Mouse (Mus musculus): Measurements from ENCODE around the gene Slc46a3. TPM values are rescaled to one million over a fixed set of nuclear protein-coding genes. Genes with fewer than 3 reads are reported as not detected.

Slc46a3 gene
- total RNA-seq, 4 experiments from 2014 or later, result 7.3 to 12.0 (median 9.9) TPM

DNA sequence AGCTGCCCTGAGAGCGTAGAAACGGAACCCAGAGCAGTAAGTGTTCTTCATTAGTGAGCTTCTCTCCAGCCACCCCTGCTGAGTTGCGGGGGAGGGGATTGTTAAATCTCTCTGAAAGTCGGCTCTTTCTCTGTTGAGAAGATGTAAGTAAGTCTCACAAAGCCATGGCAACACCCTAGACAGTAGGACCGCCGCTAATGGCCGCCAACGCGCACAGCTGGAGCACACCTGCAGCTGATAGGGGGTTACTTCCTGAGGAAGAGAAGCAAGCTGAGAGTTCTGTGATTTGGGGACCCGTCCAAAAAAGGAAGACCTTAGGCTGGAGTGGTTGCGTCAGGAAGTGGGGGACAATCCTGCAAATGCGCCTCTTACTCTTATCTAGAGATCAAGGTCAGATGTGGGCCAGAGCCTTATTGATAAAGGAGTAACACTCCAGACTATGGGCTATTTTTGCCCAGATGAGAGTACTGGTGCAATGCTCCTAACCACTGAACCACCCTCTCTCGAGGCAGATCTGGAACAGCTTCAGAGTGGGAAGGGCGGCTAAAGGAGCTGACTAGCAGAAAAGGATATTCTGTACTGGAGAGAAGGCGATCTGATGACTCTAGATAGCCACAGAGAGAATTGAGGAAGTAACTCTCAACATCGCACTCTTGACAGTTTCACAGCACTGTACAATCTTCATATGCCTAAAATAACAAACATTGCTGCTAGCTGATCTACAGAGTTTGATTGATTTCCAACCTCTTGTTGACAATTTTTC, 1.0 kb upstream of the Slc46a3 start:
- DNase-seq (ENCODE audit: low spot score in 2 of 2), result no peak

DNA sequence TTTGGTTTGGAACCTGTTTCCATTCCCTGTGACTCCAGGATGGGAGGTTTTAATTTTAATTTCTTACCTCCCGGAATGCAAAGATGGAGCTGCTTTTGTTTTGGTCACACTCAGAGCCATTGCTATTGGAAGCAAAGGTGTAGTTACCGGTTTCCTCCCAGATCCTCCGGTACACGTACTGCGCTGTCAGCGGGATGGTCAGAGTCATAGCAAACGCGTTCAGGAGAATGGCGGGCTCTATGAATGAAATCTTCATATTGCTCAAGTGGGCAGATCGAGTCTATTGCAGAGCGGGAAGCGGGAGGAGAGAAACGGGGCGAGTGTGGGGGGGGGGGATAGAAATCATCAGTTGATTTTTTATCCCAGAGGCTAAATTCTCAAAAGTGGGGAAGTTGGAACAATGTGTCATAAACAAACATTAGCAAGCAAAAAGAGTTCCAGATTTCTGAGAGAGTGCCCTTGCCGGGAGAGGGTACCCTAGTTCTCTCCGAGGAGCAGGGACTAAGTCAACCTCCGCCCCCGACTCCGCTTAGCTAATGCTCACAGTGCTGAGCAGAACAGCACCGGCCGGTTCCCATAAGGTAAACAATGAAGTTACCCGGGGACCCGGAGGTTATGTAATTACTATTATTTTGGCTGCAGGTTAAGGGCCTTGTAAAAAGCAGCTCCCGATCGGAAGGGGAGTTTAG, 705 bp downstream of the Slc46a3 start:
- DNase-seq (ENCODE audit: low spot score in 2 of 2), result no peak

DNA sequence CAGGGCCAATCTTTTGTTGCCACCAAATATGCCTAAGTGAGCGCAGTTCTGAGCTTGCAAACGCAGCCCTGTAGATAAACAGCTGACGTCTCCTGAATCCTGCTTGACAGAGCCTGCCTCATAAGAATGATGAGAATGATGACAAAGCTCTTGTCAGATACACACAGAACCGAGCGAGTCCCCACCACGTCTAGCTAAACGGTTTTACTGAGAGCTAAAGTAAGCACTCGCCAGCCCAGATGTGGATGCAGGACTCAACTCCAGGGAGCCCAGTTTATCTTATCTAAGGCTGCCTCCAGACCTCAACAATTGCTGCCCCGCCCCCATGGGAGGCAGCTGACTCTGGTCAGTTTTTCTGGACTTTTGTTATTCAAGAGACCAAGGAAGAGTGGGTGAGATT, 1.5 kb downstream of the Slc46a3 start:
- DNase-seq (ENCODE audit: low spot score in 2 of 2), result no peak

DNA sequence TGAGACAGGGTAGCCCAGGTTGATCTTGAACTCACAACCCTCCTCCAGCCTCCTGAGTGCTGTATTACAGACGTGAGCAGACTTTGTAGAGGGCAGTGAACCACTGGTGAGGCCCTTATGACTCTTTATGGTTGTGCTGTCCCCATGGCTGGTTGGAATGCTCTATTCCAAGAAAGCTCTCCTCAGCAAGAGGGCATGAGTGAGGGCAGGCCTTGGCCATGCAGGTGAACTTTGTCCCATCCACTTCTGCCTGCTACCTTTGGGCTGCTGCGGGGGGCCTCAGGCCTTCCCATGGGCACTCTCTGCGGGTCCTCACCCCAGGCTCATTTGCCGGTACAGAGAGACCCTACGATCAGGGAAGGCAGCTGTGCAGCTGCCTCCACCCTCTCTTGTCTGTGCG, 1.9 kb downstream of the Slc46a3 start:
- no peak for DNase-seq (ENCODE audit: low spot score in 2 of 2)

DNA sequence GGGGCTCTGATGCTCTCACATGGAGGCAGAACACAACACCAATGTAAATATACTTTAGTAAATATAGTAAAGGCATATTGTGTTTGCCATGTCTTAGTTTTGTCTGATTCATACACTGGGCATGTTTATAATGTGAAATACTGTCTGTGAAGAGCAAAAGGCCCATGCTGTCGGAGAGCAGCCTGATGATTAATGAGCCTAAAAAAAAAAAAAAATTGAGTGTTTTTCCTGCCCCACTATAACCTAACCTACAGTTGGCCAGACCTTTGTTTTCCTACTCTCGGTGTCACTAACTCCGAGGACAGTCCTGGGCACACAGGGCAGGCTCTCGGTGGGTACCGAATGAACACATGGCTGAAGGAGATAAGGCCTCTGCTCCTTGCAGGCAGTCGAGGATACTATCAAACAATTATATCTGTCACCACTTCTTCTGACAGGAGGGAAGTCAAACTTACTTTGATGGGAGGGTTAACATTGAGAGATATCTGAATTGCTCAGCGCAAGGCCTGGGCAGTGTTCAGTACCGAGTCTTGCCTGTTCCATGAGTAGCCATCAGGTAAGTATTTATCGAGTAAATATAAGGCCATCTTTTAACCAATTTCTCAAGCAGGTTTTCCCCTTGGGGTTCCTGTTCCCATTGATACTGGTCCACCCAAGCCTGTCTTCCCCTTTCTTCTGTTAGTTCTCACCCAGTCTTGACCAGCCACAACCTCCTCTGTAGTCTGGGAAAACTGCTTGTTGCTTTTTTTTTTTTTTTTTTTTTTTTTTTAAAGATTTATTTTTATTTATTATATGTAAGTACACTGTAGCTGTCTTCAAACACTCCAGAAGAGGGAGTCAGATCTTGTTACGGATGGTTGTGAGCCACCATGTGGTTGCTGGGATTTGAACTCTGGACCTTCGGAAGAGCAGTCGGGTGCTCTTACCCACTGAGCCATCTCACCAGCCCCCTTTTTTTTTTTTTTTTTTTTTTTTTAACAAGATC, 6.0 kb downstream of the Slc46a3 start:
- DNase-seq (ENCODE audit: low spot score in 2 of 2), result no peak

DNA sequence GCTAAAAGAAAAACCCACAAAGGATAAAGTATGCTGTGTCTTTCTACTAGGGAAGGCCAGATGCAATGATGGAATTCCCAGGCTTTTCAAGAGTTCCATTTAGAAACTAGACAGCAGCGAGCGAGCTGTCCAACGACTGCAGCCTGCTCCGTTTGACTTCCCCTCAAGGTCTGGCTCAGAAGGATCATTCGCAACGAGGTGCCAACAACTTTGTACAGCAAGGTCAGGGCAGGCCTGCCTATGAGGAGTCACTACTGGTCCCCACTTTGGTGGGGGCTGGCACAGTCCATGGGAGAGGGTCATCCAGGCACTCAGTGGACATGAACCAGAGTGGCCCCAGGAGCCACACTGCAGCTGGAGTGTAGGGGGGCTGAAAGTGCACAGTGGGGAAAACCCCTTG, 11.0 kb downstream of the Slc46a3 start:
- DNase-seq (ENCODE audit: low spot score in 2 of 2), result no peak

DNA sequence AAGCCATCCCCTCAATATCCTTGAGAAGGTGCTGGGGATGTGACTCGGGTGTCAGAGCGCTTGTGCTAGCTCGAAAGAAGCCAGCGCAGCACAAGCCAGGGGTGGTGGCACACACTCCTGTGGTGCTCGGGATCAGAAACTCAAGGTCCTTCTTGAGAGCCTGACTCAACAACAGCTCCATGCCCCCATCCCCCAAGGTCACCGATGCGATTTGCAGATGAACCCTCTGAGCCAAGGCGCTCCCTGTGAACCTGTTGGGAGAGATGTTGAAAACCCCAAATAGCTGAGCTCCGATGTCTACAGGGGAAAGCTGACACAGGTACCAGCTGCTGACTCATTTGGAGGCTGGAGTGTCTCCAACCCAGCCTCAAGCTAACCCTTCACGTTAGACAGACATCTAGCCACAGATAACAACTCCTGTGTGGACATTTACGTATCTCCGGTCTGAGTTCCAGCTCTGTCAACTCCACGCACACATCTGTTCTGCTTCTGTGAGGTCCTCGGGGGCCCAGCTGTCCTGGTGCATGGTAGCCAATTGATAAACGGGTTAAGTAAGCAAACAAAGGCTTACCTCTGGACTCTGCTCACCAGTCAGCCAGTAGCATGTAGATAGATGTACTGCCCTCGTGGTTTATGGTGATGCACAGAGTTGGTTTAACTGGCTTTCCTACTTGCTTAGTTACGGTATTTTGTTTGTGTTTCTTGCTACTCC, 14.5 kb downstream of the Slc46a3 start:
- DNase-seq (ENCODE audit: low spot score in 2 of 2), result peak; percentile 21 to 41

DNA sequence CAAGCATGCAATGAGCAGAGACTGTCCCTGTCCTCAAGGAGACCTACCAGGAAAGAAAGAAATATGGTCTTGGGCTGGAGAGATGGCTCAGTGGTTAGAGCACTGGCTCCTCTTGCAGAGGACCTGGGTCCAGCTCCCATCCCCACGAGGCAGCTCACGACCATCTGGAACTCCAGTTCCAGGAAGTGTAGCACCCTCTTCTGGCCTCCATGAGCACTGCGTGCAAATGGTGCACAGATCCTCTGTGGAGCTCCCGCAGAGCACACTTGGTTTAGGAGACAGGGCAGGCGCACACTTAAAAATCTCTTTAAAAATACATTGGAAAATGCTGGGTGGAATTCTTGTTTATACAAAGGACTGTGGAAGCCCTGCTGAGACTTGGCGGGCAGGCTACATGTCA, 17.1 kb downstream of the Slc46a3 start:
- DNase-seq (ENCODE audit: low spot score in 2 of 2), result no peak

DNA sequence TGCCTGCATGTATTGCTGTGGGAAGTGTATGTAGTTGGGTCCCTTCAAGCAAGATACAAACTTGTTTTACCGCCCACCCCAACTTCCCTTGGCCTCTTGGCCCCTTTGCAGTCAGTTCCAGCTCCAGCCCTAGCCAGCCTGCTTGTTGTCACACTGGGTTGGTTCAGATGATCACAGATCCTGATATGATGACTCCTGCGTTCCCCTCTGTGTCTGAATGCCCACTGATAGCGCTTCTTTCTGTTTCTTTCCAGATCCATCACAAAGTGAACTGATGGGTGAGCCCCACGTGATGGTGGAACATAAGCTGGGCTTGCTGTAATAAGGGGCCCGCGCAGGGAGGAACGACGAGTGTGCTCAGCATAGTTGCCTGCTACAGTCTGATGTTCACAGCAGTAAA, 19.4 kb downstream of the Slc46a3 start:
- DNase-seq (ENCODE audit: low spot score in 2 of 2), result no peak

DNA sequence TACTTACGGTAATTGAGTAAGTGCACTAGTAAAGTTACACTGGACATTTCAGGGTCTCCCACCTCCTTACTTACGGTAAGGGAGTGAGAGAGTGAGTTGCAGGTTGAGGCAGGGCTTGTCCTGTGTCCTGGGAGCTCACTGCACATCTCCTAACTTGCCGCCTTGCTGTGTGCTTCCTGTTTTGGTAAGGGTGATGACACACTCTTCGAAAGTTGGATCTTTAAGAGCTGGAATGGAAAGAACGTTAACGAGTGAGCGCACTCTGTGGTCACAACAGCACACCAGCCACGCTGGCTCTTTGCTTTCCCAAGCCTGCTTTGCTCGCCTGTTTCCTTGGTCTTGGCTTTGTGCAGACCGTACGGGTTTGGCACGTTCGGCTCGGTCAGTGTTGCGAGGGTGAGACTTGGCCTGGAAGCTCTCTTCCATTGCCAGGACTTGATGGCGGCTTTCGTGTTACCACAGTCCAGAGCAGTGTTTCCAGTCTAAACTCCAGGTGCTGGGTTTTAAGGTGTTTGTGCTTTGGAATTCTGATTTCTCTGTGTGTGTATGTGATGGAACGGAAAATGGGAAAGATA, 20.0 kb downstream of the Slc46a3 start:
- DNase-seq (ENCODE audit: low spot score in 2 of 2), result no peak

DNA sequence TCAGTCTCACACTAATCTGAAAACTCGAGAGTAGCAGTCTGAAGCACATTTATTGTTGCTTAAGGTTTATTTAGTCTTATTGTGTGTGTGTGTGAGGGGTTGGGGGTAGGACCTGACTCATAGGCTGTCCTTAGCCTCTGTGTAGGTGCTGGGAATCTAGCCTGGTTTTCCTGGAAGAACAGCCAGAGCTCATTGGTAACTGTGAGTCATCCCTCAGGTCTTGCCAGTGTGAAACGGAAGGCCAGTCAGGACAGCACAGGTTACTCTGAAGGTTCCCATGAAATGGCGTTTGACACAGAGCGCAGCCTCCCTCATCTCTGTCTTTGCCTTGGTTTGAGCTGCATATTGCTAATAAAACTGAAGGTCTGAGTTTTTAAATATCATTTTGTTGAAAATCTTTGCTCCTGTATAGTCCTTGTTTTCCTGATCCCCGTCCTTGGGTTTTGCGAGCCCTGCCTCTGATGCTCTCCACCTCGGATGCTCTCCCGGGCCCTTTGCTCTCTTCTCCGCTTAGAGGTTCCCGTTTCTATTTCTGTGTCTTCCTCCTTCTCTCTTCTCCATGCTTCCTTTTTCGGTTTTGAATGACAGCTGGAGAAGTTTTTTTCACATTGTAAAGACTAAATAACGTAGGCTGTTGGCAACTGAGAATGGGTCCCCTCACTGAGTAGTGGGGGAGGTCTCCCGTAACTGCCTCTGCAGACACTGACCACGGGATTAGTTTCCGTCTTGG, 23.4 kb downstream of the Slc46a3 start:
- peak in 1 of 2 experiments; percentile 29 for DNase-seq (ENCODE audit: low spot score in 2 of 2)

DNA sequence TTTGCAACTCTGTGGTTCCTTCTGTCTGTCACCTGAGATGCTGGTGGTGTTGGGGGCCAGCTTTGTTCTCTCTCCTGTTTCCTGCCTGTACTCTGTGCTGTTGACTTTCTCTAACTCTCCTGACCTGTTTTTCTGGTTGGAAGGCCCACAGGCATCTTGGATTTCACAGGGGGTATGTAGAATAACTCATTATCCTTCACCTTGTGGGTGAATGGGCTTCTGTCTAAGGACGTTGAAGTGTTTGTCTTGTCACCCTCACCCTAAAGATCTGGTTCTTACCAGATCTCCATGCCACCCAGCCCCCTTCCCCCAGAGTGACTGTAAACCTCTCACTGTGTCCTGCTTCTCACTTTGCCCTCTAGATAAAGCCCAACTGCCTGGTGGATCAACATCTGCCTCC, 24.3 kb downstream of the Slc46a3 start:
- DNase-seq (ENCODE audit: low spot score in 2 of 2), result no peak

DNA sequence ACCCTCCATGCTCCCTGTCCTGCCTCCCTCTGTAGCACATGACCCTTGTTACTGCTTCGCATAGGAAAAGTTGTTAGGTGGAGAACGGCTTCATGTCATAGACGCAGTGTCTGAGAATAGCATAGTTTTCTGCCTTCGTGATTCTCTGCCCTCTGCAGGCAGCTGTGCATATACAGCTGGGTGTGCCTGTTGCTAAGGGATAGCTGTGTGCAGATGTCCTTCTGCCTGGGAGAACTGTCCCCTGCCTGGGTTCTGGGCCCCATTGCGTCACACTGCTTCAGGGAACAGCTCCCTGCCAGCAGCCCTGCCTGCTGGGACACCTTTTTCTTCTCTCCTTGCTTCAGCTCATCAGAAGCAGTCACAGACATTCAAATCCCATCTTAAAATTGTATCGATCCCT, 25.0 kb downstream of the Slc46a3 start:
- no peak for DNase-seq (ENCODE audit: low spot score in 2 of 2)

DNA sequence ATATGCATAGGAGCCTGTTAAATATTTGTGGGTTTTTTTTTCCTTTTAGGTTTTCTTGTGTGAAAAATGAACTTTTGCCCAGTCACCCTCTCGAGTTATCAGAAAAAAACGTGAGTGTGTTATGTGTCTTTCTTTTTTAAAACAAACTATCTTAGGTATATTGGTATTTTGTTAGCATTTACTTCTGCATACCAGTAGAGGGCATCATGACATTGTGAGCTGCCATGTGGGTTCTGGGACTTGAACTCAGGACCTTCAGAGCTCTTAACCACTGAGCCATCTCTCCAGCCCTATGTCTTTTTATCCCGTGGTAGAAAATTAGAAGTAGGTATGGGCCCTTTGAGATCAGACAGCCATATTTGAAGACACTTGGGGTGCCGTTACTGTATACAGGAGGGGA, 25.9 kb downstream of the Slc46a3 start:
- DNase-seq (ENCODE audit: low spot score in 2 of 2), result no peak

DNA sequence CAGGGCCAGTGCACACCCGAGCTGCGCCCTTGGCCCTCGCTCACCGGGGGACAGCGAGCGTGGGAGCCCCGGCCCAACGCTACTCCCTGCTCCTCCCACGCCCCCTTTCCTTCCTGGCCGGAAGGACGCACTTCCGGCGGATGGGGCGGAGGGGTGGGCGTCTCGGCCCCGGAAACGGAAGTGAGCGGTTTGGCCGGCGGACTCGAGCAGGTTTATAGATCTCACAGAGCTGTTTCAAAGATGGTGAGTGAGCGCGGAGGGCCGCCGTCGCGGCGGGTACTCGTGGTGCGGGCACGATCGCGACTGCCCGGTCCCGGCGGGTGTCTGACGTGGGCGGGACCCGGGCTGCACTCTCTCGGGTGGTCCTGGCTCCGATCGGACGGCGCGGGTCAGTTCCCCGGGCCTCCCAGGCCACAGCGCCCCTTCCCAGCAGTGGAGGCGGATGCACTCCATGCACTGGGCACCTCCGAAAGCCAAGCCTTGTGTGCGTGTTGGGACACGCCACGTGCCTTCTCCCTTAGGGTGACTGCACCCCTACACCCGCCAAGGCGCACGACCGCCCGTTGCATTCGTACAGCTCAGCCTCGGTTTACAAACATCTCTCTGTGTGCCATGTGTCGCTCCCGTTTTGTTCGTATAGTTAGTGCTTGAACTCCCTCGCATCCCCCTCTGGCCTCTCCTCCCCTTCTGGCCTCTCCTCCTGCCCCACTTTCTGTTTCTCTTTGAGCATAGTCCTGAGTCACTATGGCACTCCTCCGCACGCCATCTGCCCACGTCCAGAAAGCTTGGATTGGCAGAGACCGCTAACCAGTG, 34.0 kb downstream of the Slc46a3 start, which contains the start of gene Pomp:
Pomp (plus strand) TSS at position 13 of the 813 bp plus-strand sequence.
- DNase-seq (ENCODE audit: low spot score in 2 of 2), result peak; percentile 77 to 83

DNA sequence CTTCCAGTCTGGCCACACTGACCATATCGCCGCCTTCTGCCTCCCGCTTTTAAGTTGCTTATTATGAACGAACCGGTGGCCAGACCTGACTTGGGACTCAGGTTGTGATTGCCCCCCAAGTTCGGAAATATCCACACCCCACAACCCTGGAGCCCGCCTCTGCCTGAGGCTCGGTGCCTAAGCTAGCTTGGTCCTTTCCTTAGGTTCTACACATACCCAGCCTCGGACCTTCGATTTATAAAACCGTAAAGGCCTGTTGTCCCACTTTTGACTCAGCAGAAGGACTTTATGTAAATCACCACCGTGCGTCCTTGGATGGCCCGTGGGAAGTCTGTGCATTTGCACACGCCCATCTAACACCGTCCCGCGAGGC, 34.6 kb downstream of the Slc46a3 start:
- no peak for DNase-seq (ENCODE audit: low spot score in 2 of 2)

DNA sequence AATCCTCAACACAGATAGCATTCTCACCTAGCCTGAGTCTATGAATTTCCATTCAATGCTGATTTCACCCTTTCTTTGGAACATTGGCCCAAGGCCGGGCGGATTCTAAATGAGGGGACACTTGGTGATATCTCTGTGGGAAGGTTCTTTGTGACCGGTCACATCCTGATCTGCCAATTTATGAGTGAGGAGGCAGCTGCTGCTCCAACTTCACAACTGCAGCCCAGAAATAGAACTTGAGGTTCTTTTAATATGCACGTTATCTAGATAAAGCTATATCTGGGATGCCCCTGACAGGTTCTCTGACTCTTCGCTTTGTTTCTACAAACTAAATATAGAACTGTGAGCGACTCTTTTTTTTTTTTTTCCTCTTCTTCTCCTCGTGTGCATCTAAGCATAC, 44.4 kb downstream of the Slc46a3 start:
- DNase-seq (ENCODE audit: low spot score in 2 of 2), result no peak

DNA sequence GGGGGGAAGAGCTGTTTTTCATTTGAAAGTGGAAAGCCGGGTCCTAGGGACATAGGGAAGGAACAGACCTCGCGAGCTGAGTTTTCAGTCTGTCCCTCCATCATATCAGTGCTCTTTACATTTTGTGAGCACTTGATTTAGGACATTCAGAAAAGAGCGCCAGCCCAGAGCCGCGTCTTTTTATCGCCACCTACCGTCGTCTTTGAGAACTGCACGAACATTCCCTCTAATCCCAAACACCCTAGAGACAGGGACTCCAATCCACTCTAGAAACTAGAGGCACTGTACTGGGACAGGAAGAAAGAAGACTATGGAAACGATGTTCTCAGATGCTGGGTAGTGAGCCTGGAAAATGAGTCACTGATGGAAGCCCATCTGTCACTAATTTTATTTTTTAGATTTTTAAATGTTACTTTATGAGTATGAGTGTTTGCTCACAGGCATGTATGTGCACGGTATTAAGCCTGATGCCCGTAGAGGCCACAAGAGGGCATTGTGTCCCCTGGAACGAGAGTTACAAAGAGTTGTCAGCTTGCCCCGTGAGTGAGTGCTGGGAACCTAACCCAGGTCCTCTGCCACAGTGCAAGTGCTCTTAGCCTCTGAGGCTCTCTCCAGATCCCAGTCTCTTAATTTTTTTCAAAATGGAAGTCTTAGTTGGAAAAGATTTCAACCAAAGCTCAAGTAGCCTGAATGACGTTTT, 46.3 kb downstream of the Slc46a3 start:
- DNase-seq (ENCODE audit: low spot score in 2 of 2), result peak; percentile 12 to 28

DNA sequence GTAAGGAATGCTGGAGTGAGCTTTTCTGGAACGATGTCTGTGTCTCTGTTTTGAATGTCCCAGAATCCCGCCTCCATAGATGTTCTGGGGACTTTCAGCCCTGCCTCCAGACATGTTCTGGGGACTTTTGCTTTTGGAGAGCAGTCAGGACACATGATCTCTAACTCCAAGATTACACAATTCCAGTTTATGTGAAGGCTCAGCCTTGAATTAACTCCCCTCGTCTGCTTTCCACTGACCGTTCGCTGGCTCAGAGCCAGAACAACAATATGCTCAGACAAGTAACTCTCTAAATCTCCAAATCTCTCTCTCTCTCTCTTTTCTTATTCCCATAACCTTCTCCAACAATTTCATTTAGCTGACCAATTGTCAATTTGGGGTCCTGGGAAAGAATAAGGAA, 47.3 kb downstream of the Slc46a3 start:
- DNase-seq (ENCODE audit: low spot score in 2 of 2), result no peak

All from gastrocnemius, adult 8-10 months (tissue).